Mouse (Mus musculus): ENCODE data around the gene Cyp4a31. TPM values are rescaled to one million over a fixed set of nuclear protein-coding genes. Genes with fewer than 3 reads are reported as not detected.
"Not testable (repeated sequence)": the region's sequence is repeated elsewhere in the genome, so short reads cannot be mapped to it uniquely, and the experiment has no call there.

Cyp4a31 gene
- polyA plus RNA-seq, 1 experiment = 0.04 TPM

- Histone ChIP-seq H3K4me3 (ENCODE audit: control insufficient read depth, insufficient read depth, low read length) (no peak overlapping the region), H3K27ac (ENCODE audit: control insufficient read depth, insufficient read depth, low read length) (no peak overlapping the region), H3K4me1 (replicated peaks; ENCODE audit: control insufficient read depth, insufficient read depth, low read length) (no peaks in the 10 kb centered on the region), H3K36me3 (ENCODE audit: control insufficient read depth, insufficient read depth, low read length) (no peaks in the 10 kb centered on the region), H3K27me3 (ENCODE audit: control insufficient read depth, insufficient read depth, low read length) (no peaks in the 10 kb centered on the region)
- no peak for DNase-seq
- no peak for TF ChIP-seq POLR2A (IDR thresholded peaks at IDR 0.05; ENCODE audit: control insufficient read depth, extremely low read depth, insufficient read depth, low read length, poor library complexity)
- TF ChIP-seq CTCF (IDR thresholded peaks at IDR 0.05; ENCODE audit: borderline replicate concordance, control insufficient read depth, extremely low read depth, insufficient read depth, low read length, poor library complexity) = no peak
- WGBS = 90% methylated on average over 3 of the region's 3 CpGs
Observed at GRCm38 (mm10) chr4:115552726-115553125, 10.7 kb upstream of the Cyp4a31 start.

- Histone ChIP-seq H3K36me3 (ENCODE audit: control insufficient read depth, insufficient read depth, low read length) (no peaks in the 10 kb centered on the region), H3K27me3 (ENCODE audit: control insufficient read depth, insufficient read depth, low read length) (no peaks in the 10 kb centered on the region), H3K4me1 (replicated peaks; ENCODE audit: control insufficient read depth, insufficient read depth, low read length) (no peaks in the 10 kb centered on the region), H3K4me3 (ENCODE audit: control insufficient read depth, insufficient read depth, low read length) (no peak overlapping the region), H3K27ac (ENCODE audit: control insufficient read depth, insufficient read depth, low read length) (no peak overlapping the region)
- TF ChIP-seq POLR2A (IDR thresholded peaks at IDR 0.05; ENCODE audit: control insufficient read depth, extremely low read depth, insufficient read depth, low read length, poor library complexity) (no peak), CTCF (IDR thresholded peaks at IDR 0.05; ENCODE audit: borderline replicate concordance, control insufficient read depth, extremely low read depth, insufficient read depth, low read length, poor library complexity) (no peak)
- 81% methylated on average over 2 of the region's 2 CpGs for WGBS
- DNase-seq = no peak
Observed at GRCm38 (mm10) chr4:115555513-115555912, 7.9 kb upstream of the Cyp4a31 start.

- H3K4me3 ChIP-seq (ENCODE audit: control insufficient read depth, insufficient read depth, low read length) = no peak overlapping the region
- no peaks in the 10 kb centered on the region for H3K27me3 ChIP-seq (ENCODE audit: control insufficient read depth, insufficient read depth, low read length)
- no peak for TF ChIP-seq CTCF (IDR thresholded peaks at IDR 0.05; ENCODE audit: borderline replicate concordance, control insufficient read depth, extremely low read depth, insufficient read depth, low read length, poor library complexity)
- no peak for TF ChIP-seq POLR2A (IDR thresholded peaks at IDR 0.05; ENCODE audit: control insufficient read depth, extremely low read depth, insufficient read depth, low read length, poor library complexity)
- 89% methylated on average over 4 of the region's 4 CpGs for WGBS
- H3K36me3 ChIP-seq (ENCODE audit: control insufficient read depth, insufficient read depth, low read length) = no peaks in the 10 kb centered on the region
- DNase-seq = no peak
- H3K4me1 ChIP-seq (replicated peaks; ENCODE audit: control insufficient read depth, insufficient read depth, low read length) = no peaks in the 10 kb centered on the region
- H3K27ac ChIP-seq (ENCODE audit: control insufficient read depth, insufficient read depth, low read length) = no peak overlapping the region
Observed at GRCm38 (mm10) chr4:115557861-115558561, 5.4 kb upstream of the Cyp4a31 start.

GRCm38 (mm10) chr4:115561236-115561635, 2.2 kb upstream of the Cyp4a31 start:
- not testable (repeated sequence) for H3K4me1 ChIP-seq (replicated peaks; ENCODE audit: control insufficient read depth, insufficient read depth, low read length); H3K4me3 ChIP-seq (ENCODE audit: control insufficient read depth, insufficient read depth, low read length); H3K36me3 ChIP-seq (ENCODE audit: control insufficient read depth, insufficient read depth, low read length); DNase-seq; H3K27me3 ChIP-seq (ENCODE audit: control insufficient read depth, insufficient read depth, low read length); H3K27ac ChIP-seq (ENCODE audit: control insufficient read depth, insufficient read depth, low read length)
- WGBS = 88% methylated on average over 5 of the region's 5 CpGs

- not testable (repeated sequence) for H3K4me3 ChIP-seq (ENCODE audit: control insufficient read depth, insufficient read depth, low read length); H3K36me3 ChIP-seq (ENCODE audit: control insufficient read depth, insufficient read depth, low read length); H3K4me1 ChIP-seq (replicated peaks; ENCODE audit: control insufficient read depth, insufficient read depth, low read length); H3K27ac ChIP-seq (ENCODE audit: control insufficient read depth, insufficient read depth, low read length); H3K27me3 ChIP-seq (ENCODE audit: control insufficient read depth, insufficient read depth, low read length); DNase-seq
- 73% methylated on average over 6 of the region's 6 CpGs for WGBS
Observed at GRCm38 (mm10) chr4:115564469-115565225, 1.2 kb downstream of the Cyp4a31 start.

GRCm38 (mm10) chr4:115575255-115575654, 11.8 kb downstream of the Cyp4a31 start:
- 90% methylated on average over 3 of the region's 3 CpGs for WGBS
- H3K36me3 ChIP-seq (ENCODE audit: control insufficient read depth, insufficient read depth, low read length) = no peaks in the 10 kb centered on the region
- H3K27me3 ChIP-seq (ENCODE audit: control insufficient read depth, insufficient read depth, low read length) = no peaks in the 10 kb centered on the region
- no peak overlapping the region for H3K27ac ChIP-seq (ENCODE audit: control insufficient read depth, insufficient read depth, low read length)
- no peaks in the 10 kb centered on the region for H3K4me1 ChIP-seq (replicated peaks; ENCODE audit: control insufficient read depth, insufficient read depth, low read length)
- TF ChIP-seq POLR2A (IDR thresholded peaks at IDR 0.05; ENCODE audit: control insufficient read depth, extremely low read depth, insufficient read depth, low read length, poor library complexity) (no peak), CTCF (IDR thresholded peaks at IDR 0.05; ENCODE audit: borderline replicate concordance, control insufficient read depth, extremely low read depth, insufficient read depth, low read length, poor library complexity) (no peak)
- DNase-seq = no peak
- H3K4me3 ChIP-seq (ENCODE audit: control insufficient read depth, insufficient read depth, low read length) = no peak overlapping the region

GRCm38 (mm10) chr4:115575776-115576175, 12.3 kb downstream of the Cyp4a31 start:
- Histone ChIP-seq H3K27me3 (ENCODE audit: control insufficient read depth, insufficient read depth, low read length) (no peaks in the 10 kb centered on the region), H3K36me3 (ENCODE audit: control insufficient read depth, insufficient read depth, low read length) (no peaks in the 10 kb centered on the region), H3K4me3 (ENCODE audit: control insufficient read depth, insufficient read depth, low read length) (no peak overlapping the region), H3K27ac (ENCODE audit: control insufficient read depth, insufficient read depth, low read length) (no peak overlapping the region), H3K4me1 (replicated peaks; ENCODE audit: control insufficient read depth, insufficient read depth, low read length) (no peaks in the 10 kb centered on the region)
- no peak for TF ChIP-seq CTCF (IDR thresholded peaks at IDR 0.05; ENCODE audit: borderline replicate concordance, control insufficient read depth, extremely low read depth, insufficient read depth, low read length, poor library complexity)
- no peak for TF ChIP-seq POLR2A (IDR thresholded peaks at IDR 0.05; ENCODE audit: control insufficient read depth, extremely low read depth, insufficient read depth, low read length, poor library complexity)
- 92% methylated on average over 2 of the region's 2 CpGs for WGBS
- no peak for DNase-seq
